Mouse (Mus musculus) gonadal fat pad, adult 2 months (tissue): ENCODE data around the gene Zbtb7b. TPM values are rescaled to one million over a fixed set of nuclear protein-coding genes. Genes with fewer than 3 reads are reported as not detected.

ENCODE experiments used
- DNase-seq: peaks from one replicate; pipeline ENCODE4 v3.0.0-alpha.2; 2012; ENCODE audit warnings: low read depth
- polyA plus RNA-seq: library from polyadenylated mRNA; depleted of rRNA; stranded (reverse); fragments of >200 nt; gene quantifications from 2 replicates; pipeline ENCODE4 v1.2.3, GENCODE M21; 2012

The Zbtb7b gene
- polyA plus RNA-seq, 1 experiment, result 87.9 TPM

GRCm38 (mm10) chr3:89388901-89389740, 5.5 kb downstream of the Zbtb7b start:
- DNase-seq, result no peak

GRCm38 (mm10) chr3:89388134-89388881, 6.3 kb downstream of the Zbtb7b start:
- no peak for DNase-seq

GRCm38 (mm10) chr3:89387632-89388031, 6.9 kb downstream of the Zbtb7b start:
- no peak for DNase-seq

DNA sequence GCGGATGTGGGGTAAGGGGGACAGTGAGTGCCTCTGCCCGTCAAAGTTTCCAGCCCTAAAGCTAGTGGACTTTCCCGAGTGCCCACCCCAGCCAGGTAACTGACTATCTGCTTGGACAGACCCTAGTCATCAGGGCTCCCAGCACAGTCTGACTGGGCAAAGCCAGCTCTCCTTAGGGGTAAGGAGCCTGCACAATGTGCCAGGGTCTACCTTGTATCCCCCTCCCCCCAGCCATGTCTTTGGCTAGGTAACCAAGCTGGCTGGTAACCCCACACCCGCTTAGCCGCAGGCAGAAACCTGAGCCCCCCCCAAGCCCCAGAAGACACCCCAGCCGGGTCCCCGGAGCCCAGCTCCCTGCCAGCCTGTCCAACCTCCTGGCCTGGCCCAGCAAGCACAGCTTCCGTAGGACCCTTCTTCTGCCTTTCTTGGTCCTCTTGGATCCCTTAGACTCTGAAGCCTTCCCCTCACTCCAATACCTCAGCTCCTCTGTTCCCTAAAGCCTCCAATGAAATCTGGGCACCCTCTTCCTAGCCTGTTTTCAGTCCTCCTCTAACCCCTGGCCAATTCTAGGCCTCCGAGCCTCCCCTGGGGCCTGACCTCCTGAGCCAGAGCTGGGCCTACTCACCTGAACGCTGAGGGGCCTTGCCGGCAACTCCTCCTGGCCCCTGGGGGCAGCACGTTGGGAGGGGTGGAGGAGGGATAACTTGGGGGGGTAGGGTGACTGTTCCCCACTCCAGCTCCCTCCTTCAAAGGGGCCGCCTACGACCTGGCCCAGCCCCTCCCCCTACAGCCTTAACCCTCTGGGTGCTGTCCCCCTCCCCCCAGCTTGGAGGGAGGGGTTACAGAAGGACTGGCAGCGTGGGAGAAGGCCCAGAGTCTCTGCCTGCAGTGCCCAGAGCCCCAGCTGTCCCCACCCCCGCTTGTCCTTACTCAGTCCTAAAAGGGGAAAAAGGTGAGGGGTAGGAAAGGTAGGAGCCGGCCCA, 7.8 kb downstream of the Zbtb7b start:
- DNase-seq, result no peak

DNA sequence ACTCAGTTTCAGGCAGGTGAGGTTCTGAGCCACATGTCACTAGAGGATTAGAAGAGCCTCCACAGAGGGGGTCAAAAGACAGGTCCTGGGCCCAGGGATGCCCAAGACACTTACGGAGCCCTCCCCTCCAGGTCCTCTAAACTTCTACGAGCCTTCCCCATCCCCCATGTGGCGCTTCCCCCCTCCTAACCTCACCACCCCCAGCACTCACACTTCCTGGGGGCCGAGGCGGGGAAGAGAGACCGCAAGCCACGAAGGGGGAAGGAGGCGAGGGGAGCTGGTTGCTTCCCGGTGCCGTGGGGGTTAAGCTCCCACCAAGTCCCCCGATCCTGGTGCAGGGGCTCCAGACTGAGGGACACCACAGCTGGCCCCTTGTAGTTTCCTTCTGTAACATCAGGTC, 9.1 kb downstream of the Zbtb7b start:
- DNase-seq, result no peak

- DNase-seq, result no peak
These were observed 10.1 kb downstream of the Zbtb7b start for GRCm38 (mm10) chr3:89384331-89385076.

DNA sequence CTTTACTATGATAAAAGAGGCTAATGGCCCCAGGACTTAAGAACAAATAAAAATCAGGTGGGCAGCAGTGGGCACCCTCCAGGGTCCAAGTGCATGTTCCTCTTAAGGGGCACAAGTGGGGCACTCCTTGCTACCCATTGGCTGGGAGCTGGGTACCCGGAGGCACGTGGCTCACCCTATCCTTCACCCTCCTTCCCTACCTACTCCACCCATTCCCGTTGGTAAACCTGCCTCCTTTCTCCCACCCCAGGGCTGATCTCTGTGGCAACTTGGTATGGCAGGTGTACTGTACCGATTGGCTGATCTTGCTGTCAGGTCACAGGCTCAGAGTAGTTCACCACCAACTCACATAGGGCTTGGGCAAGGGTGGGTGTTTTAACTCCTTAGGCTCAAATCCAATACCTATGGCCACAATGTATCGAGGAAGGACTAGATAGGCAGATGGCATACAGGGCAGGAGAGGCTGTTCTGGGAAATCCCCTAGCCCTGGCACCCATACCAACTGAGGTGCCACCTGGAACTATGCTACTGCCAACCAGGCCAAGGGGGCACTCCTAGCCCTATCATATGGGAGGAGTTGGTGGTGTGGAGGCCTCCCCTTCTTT, 10.8 kb downstream of the Zbtb7b start:
- DNase-seq, result no peak

- DNase-seq, result no peak
These were observed 11.6 kb downstream of the Zbtb7b start for GRCm38 (mm10) chr3:89382950-89383349.

DNA sequence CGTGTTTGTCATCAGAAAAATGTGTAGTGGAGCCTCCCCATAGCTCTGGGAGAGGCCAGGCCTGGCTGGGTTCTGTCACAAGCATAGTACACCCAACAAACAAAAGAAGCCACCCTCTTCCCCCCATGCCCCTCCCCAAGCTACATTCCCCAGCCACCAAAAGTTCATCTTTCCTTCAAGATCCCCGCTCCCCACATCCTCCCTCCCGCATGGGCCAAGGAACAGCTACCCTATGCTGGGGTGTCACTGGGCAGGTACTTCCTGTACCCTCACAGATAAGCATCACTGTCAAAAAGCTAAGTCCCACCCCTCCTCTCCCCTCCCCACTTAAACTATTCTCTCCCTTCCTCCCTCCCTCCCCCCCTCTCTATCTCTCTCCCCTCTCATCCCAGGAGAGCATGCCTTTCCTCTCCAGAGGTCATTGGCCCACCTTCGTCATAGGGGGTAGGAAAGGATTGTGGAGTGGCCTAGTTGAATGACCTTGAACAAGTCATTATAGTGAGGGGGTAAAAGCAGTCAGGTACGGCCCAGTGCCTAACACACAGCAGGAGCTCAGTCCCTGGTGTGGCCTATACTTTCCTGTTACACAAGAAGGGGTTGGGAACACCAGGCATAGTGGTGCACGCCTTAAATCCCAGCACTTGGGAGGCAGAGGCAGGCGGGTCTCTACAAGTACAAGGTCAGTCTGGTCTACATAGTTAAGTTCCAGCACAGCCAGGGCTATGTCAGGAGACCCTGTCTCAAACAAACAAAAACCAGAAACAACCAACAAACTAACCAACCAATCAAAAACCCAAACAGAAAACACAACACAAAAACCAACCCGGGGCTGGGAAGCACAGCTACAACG, 12.3 kb downstream of the Zbtb7b start:
- DNase-seq, result no peak

DNA sequence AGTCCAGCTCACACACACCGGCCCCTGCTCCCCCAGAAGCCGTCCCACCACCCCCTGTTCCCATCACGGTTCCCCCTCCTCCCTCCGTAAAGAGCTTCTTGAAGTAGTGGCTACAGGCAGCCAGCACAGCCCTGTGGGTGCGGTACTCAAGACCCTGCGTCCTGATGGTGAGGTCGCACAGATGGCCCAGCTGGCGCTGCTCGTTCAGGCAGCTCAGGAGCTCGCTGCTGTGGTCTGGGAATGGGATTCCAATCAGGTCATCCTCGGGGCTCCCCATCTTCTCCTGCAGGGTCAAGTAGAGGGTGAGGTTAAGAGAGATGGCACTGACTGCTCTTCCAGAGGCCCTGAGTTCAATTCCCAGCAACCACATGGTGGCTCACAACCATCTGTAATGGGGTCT, 13.3 kb downstream of the Zbtb7b start:
- no peak for DNase-seq

- DNase-seq, result no peak
These were observed 13.9 kb downstream of the Zbtb7b start for GRCm38 (mm10) chr3:89380711-89381110.

DNA sequence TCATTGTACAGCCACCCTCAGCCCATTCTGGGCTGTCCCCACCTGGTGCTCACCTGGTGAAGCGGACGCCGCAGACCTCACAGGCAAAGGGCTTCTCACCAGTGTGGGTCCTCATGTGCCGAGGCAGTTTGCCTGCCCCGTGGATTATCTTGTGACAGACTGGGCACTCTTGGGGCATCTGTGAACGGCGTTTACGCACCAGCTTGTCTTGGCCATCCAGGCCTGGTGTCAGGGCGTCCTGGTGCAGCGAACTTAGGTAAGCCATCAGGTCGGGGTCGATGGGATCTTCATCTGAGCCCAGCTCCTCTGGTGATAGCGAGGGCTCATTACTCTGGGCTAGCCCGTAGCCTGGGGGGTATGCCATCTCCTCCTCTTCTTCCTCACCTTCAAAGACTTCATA, 14.3 kb downstream of the Zbtb7b start:
- DNase-seq, result no peak

- DNase-seq, result no peak
These were observed 15.0 kb downstream of the Zbtb7b start for GRCm38 (mm10) chr3:89379388-89380131.

GRCm38 (mm10) chr3:89378394-89379067, 16.0 kb downstream of the Zbtb7b start:
- DNase-seq, result no peak

DNA sequence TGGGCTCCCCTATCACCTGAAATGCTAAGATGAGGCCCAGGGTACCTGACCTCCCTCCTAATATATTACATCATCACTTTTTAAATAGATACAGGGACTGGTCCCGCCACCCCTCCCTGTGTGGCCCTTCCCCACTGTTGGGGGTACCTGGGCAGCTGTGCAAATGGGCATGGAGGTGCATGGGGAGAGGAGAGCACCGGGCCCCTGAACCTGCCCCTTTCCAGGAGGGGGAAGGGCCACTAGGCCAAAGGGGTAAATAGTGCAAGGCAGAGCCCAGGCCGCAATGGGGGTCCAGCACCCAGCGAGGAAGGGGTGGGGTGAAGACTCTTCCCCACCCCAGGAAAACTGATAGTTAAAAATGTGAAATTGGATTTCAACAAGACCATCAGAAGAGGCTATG, 16.7 kb downstream of the Zbtb7b start:
- DNase-seq, result no peak

DNA sequence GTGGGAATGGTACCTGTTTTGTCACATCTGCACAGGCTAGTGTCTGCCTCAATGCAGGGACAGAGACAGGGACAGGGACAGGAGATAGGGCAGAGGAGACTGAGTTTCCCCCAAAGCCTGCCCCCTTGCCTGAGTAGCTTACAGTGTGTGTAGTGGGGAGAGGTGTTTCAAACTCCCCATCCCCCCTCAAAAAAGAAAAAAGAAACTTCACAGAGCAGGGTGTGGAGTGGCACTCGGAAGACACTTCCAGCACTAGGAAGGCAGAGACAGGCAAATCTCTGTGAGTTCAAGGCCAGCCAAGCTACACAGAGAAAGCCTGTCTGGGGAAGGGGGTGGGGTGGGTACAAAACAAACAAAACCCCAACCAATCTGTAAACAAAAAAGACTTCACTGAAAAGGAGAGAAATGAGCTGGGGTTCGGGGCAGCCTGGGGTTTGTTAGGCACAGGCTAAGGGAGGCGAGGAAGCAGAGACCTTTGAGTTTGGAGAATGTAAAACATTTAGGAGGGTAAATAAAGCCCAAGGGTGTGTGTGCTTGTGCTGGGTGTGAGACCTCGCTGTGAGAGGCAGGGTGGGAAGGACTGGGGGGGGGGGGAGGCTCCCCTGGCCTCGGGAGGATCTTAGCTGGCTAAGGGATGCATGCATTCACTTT, 20.9 kb downstream of the Zbtb7b start:
- no peak for DNase-seq

GRCm38 (mm10) chr3:89367338-89367737, 27.2 kb downstream of the Zbtb7b start:
- no peak for DNase-seq
